15 mouse cellular contexts compared by ENCODE assay signal in genomic region chr11:79003769-79004638, GRCm38 (mm10). TPM values are rescaled to one million over a fixed set of nuclear protein-coding genes. Genes with fewer than 3 reads are reported as not detected.
DNase-seq lines count a peak whose midpoint lies in the region; ATAC-seq and TF ChIP-seq lines count a peak whose summit lies in the region.
"Had no signal": no experiment of that assay in that cellular context is flagged by ENCODE, and none has a peak within 500 bp of the region (broad histone marks: within the 10 kb centered on the region; RNA-seq: fewer than 3 reads in every experiment).

No protein-coding gene starts in this region.

- no peak overlapping the region for H3K4me2 ChIP-seq in lung, embryonic 14.5 days
- H3K4me2 ChIP-seq in intestine, embryonic 15.5 days (replicated peaks) = no peak overlapping the region
- no peak overlapping the region for H3K4me2 ChIP-seq in midbrain, embryonic 15.5 days
- H3K4me2 ChIP-seq: limb, embryonic 15.5 days; midbrain, embryonic 13.5 days; neural tube, embryonic 12.5 days had no signal

- 67% methylated on average over 10 of the region's 10 CpGs for WGBS in lung, embryonic 14.5 days
- 67% methylated on average over 10 of the region's 10 CpGs for WGBS in intestine, embryonic 15.5 days
- WGBS in midbrain, embryonic 15.5 days = 95% methylated on average over 10 of the region's 10 CpGs

- no peaks in the 10 kb centered on the region for H3K27me3 ChIP-seq in lung, embryonic 14.5 days (ENCODE audit: insufficient read depth, low read length)
- no peaks in the 10 kb centered on the region for H3K27me3 ChIP-seq in intestine, embryonic 15.5 days (replicated peaks)
- H3K27me3 ChIP-seq in midbrain, embryonic 15.5 days (replicated peaks) = no peaks in the 10 kb centered on the region
- H3K27me3 ChIP-seq: limb, embryonic 15.5 days; midbrain, embryonic 13.5 days; neural tube, embryonic 12.5 days had no signal

- H3K4me3 ChIP-seq in lung, embryonic 14.5 days (ENCODE audit: low read depth, low read length) = no peak overlapping the region
- H3K4me3 ChIP-seq in intestine, embryonic 15.5 days (replicated peaks) = no peak overlapping the region
- no peak overlapping the region for H3K4me3 ChIP-seq in midbrain, embryonic 15.5 days
- H3K4me3 ChIP-seq: limb, embryonic 15.5 days; midbrain, embryonic 13.5 days; neural tube, embryonic 12.5 days had no signal

- H3K4me1 ChIP-seq in lung, embryonic 14.5 days (ENCODE audit: insufficient read depth) = peaks cover 7% of the 10 kb centered on the region; the same call in 1 of the 2 replicates
- peaks cover 32% of the 10 kb centered on the region for H3K4me1 ChIP-seq in intestine, embryonic 15.5 days (replicated peaks)
- no peaks in the 10 kb centered on the region for H3K4me1 ChIP-seq in midbrain, embryonic 15.5 days
- H3K4me1 ChIP-seq: midbrain, embryonic 13.5 days; neural tube, embryonic 12.5 days had no signal

- no peaks in the 10 kb centered on the region for H3K9me3 ChIP-seq in lung, embryonic 14.5 days (ENCODE audit: low read depth, low read length)
- H3K9me3 ChIP-seq in intestine, embryonic 15.5 days = no peaks in the 10 kb centered on the region
- no peaks in the 10 kb centered on the region for H3K9me3 ChIP-seq in midbrain, embryonic 15.5 days
- H3K9me3 ChIP-seq: limb, embryonic 15.5 days; midbrain, embryonic 13.5 days; neural tube, embryonic 12.5 days had no signal

- TF ChIP-seq CTCF in lung, embryonic 14.5 days (IDR thresholded peaks at IDR 0.05; ENCODE audit: low read depth) = no peak

- peak overlapping the region; percentile 69; the same call in 1 of the 2 replicates for H3K27ac ChIP-seq in lung, embryonic 14.5 days (ENCODE audit: low read depth)
- peak overlapping the region; percentile 61 for H3K27ac ChIP-seq in intestine, embryonic 15.5 days
- H3K27ac ChIP-seq in midbrain, embryonic 15.5 days = no peak overlapping the region
- H3K27ac ChIP-seq: midbrain, embryonic 13.5 days; neural tube, embryonic 12.5 days had no signal

- DNase-seq in heart, adult 11 months = peak; percentile 86
- DNase-seq in heart, adult 18-20 months = no peak
- no peak for DNase-seq in lung, embryonic 14.5 days
- no peak for DNase-seq in lung, postnatal 36 days
- DNase-seq in thymus, postnatal 0 days (ENCODE audit: low spot score) = peak; percentile 44
- DNase-seq in left cerebral cortex, postnatal 14 days (ENCODE audit: low spot score in 2 of 2) = no peak
- DNase-seq: adrenal gland, postnatal 25 days; cerebellum, adult 8-10 months; right cerebral cortex, adult 18-20 months had no signal

- intact Hi-C loops in left cerebral cortex, postnatal 14 days (cut with DNase I) = no loop called here

- no peak for ATAC-seq in lung, embryonic 14.5 days (ENCODE audit: insufficient read depth)
- ATAC-seq in intestine, embryonic 15.5 days = peak; percentile 57
- ATAC-seq in midbrain, embryonic 15.5 days (replicated peaks) = no peak
- ATAC-seq: forebrain, embryonic 14.5 days; midbrain, embryonic 13.5 days had no signal

- H3K36me3 ChIP-seq in lung, embryonic 14.5 days (ENCODE audit: insufficient read depth) = no peaks in the 10 kb centered on the region
- H3K36me3 ChIP-seq in intestine, embryonic 15.5 days = no peaks in the 10 kb centered on the region
- H3K36me3 ChIP-seq in midbrain, embryonic 15.5 days (replicated peaks) = no peaks in the 10 kb centered on the region
- H3K36me3 ChIP-seq: limb, embryonic 15.5 days; midbrain, embryonic 13.5 days; neural tube, embryonic 12.5 days had no signal

- no peak overlapping the region for H3K9ac ChIP-seq in lung, embryonic 14.5 days
- H3K9ac ChIP-seq in intestine, embryonic 15.5 days = no peak overlapping the region
- no peak overlapping the region for H3K9ac ChIP-seq in midbrain, embryonic 15.5 days
- H3K9ac ChIP-seq: limb, embryonic 15.5 days; midbrain, embryonic 13.5 days; neural tube, embryonic 12.5 days had no signal

RNA-seq across cellular contexts. Expression of gene Lgals9, which starts 19.3 kb away (rescaled TPM):
- 10 to 100 TPM; 19.5 to 22.5 TPM for total RNA-seq in heart, adult 18-20 months (2021)
- 23.9 and 25.7 TPM in 2 replicates for polyA plus RNA-seq in lung, embryonic 14.5 days (2014; fragmentation: Nextera tagmentation; extraction: Ambion mirVana)
- polyA plus RNA-seq in intestine, embryonic 15.5 days (2015; fragmentation: Nextera tagmentation; extraction: Ambion mirVana) = 71.1 and 73.1 TPM in 2 replicates
- 421 and 488 TPM in 2 replicates for polyA plus RNA-seq in thymus, postnatal 0 days (2015; fragmentation: Nextera tagmentation; extraction: Ambion mirVana)
- 1 to 10 TPM; 6.5 to 7.5 TPM for total RNA-seq in left cerebral cortex, postnatal 14 days (2021)
- polyA plus RNA-seq in midbrain, embryonic 15.5 days (2015; fragmentation: Nextera tagmentation; extraction: Ambion mirVana) = 8.5 and 11.8 TPM in 2 replicates

Comparison
In these comparisons a context has a peak if more than half of its experiments do, and no peak if none do; other contexts are left out.
1. DNase-seq: peak in heart, adult 11 months (single experiment) and thymus, postnatal 0 days (single experiment); none in heart, adult 18-20 months (0 of 2), lung, embryonic 14.5 days (single experiment), lung, postnatal 36 days (single experiment) and left cerebral cortex, postnatal 14 days (0 of 2).